Mouse (Mus musculus) intestine, embryonic 14.5 days (tissue): ENCODE data around the gene Ifrd2. TPM values are rescaled to one million over a fixed set of nuclear protein-coding genes. Genes with fewer than 3 reads are reported as not detected.

Experiments
- ATAC-seq: fragments of 200-750 bp; cut with Nextera tagmentation; replicated peaks from 2 replicates; pipeline ENCODE4 v1.8.0; 2017; ENCODE audit warnings: low read depth, moderate number of reproducible peaks, moderate TSS enrichment, moderate library complexity; ENCODE audit not compliant: low FRiP score, low TSS enrichment
- DNase-seq: peaks from one replicate; pipeline ENCODE4 v3.0.0-alpha.2; 2018; ENCODE audit warnings: low spot score
- H3K27ac ChIP-seq: fragments of 300-500 bp; sonication (generic); 2 replicates; pipeline ENCODE4 v1.5.1; 2014; ENCODE audit warnings: low read depth, mild to moderate bottlenecking, control low read depth
- H3K27me3 ChIP-seq: fragments of 300-500 bp; sonication (generic); replicated peaks from 2 replicates; pipeline ENCODE4 v1.6.1; 2014; ENCODE audit warnings: low read length, control low read depth; ENCODE audit not compliant: control insufficient read depth, insufficient read depth
- H3K36me3 ChIP-seq: fragments of 300-500 bp; sonication (generic); 2 replicates; pipeline ENCODE4 v1.6.1; 2014; ENCODE audit warnings: low read length, control low read depth; ENCODE audit not compliant: control insufficient read depth, insufficient read depth
- H3K4me1 ChIP-seq: fragments of 300-500 bp; sonication (generic); replicated peaks from 2 replicates; pipeline ENCODE4 v1.6.1; 2014; ENCODE audit warnings: low read length, control low read depth, mixed read lengths; ENCODE audit not compliant: control insufficient read depth, insufficient read depth
- H3K4me2 ChIP-seq: fragments of 300-500 bp; sonication (generic); 2 replicates; pipeline ENCODE4 v1.6.1; 2014; ENCODE audit warnings: low read length
- H3K4me3 ChIP-seq: fragments of 300-500 bp; sonication (generic); 2 replicates; pipeline ENCODE4 v1.5.1; 2014; ENCODE audit warnings: low read depth, low read length, control low read depth, mixed read lengths
- H3K9ac ChIP-seq: fragments of 300-500 bp; sonication (generic); 2 replicates; pipeline ENCODE4 v1.6.1; 2014; ENCODE audit warnings: mild to moderate bottlenecking, low read length
- H3K9me3 ChIP-seq: fragments of 300-500 bp; sonication (generic); 2 replicates; pipeline ENCODE4 v1.6.1; 2016; ENCODE audit warnings: low read length, control low read depth; ENCODE audit not compliant: control insufficient read depth
- WGBS: fragments of 180-500 bp; shearing (Covaris S2); extraction: QIAGEN DNeasy Blood & Tissue Kit; methylation state at CpG from one replicate; pipeline ENCODE4 v1.1.7; 2014; 5-methylcytosine and 5-hydroxymethylcytosine counted together
- polyA plus RNA-seq: library from polyadenylated mRNA; unstranded; fragments of >200 nt; fragmentation: Nextera tagmentation; extraction: Ambion mirVana; gene quantifications from 2 replicates; pipeline ENCODE4 v1.2.1, GENCODE M21; 2014

Ifrd2 gene
- polyA plus RNA-seq = 77.4 and 79.5 TPM in 2 replicates

GRCm38 (mm10) chr9:107586974-107587832 lies at the start of gene Ifrd2:
Gene Ifrd2, plus strand, starts transcription at chr9:107587642.
- Histone ChIP-seq H3K4me2 (peak within 1 kb of the TSS; percentile 89), H3K27ac (no peak within 1 kb of the TSS; the same call in 1 of the 2 replicates), H3K9me3 (no peaks in the 10 kb centered on the region), H3K36me3 (peaks cover 34% of the 10 kb centered on the region), H3K4me3 (peak within 1 kb of the TSS; percentile 77), H3K4me1 (peaks cover 11% of the 10 kb centered on the region), H3K9ac (peak within 1 kb of the TSS; percentile 65), H3K27me3 (no peaks in the 10 kb centered on the region)
- WGBS = 14% methylated on average over 46 of the region's 46 CpGs
- ATAC-seq = peak; percentile 97
- DNase-seq = peak; percentile 94

GRCm38 (mm10) chr9:107538231-107538630 lies 49.2 kb upstream of the Ifrd2 start:
- DNase-seq (no peak), ATAC-seq (no peak)
- Histone ChIP-seq H3K9ac (no peak overlapping the region), H3K4me1 (peaks cover 33% of the 10 kb centered on the region), H3K36me3 (peaks cover 36% of the 10 kb centered on the region), H3K27ac (no peak overlapping the region), H3K4me3 (no peak overlapping the region), H3K27me3 (no peaks in the 10 kb centered on the region), H3K4me2 (no peak overlapping the region), H3K9me3 (no peaks in the 10 kb centered on the region)
- WGBS = 94% methylated on average over 7 of the region's 7 CpGs

GRCm38 (mm10) chr9:107538711-107539110 lies 48.7 kb upstream of the Ifrd2 start:
- no peak for ATAC-seq
- Histone ChIP-seq H3K4me1 (peaks cover 33% of the 10 kb centered on the region), H3K27me3 (no peaks in the 10 kb centered on the region), H3K36me3 (peaks cover 40% of the 10 kb centered on the region), H3K9me3 (no peaks in the 10 kb centered on the region), H3K27ac (no peak overlapping the region), H3K4me3 (no peak overlapping the region), H3K9ac (no peak overlapping the region), H3K4me2 (no peak overlapping the region)
- 93% methylated on average over 3 of the region's 3 CpGs for WGBS
- no peak for DNase-seq

GRCm38 (mm10) chr9:107539940-107540339 lies 47.5 kb upstream of the Ifrd2 start:
- Histone ChIP-seq H3K27me3 (no peaks in the 10 kb centered on the region), H3K9me3 (no peaks in the 10 kb centered on the region), H3K4me3 (no peak overlapping the region), H3K36me3 (peaks cover 51% of the 10 kb centered on the region), H3K4me2 (no peak overlapping the region), H3K9ac (no peak overlapping the region), H3K27ac (no peak overlapping the region), H3K4me1 (peaks cover 33% of the 10 kb centered on the region)
- DNase-seq (no peak), ATAC-seq (no peak)
- WGBS = 93% methylated on average over 8 of the region's 8 CpGs

- H3K4me2 ChIP-seq = no peak overlapping the region
- H3K9me3 ChIP-seq = no peaks in the 10 kb centered on the region
- peaks cover 32% of the 10 kb centered on the region for H3K4me1 ChIP-seq
- no peak overlapping the region for H3K27ac ChIP-seq
- no peak overlapping the region for H3K9ac ChIP-seq
- DNase-seq = no peak
- H3K4me3 ChIP-seq = no peak overlapping the region
- 64% methylated on average over 4 of the region's 4 CpGs for WGBS
- peaks cover 56% of the 10 kb centered on the region for H3K36me3 ChIP-seq
- no peak for ATAC-seq
- no peaks in the 10 kb centered on the region for H3K27me3 ChIP-seq
Measured at GRCm38 (mm10) chr9:107540420-107540819, 47.0 kb upstream of the Ifrd2 start.

- Histone ChIP-seq H3K27ac (no peak overlapping the region), H3K36me3 (peaks cover 57% of the 10 kb centered on the region), H3K9ac (no peak overlapping the region), H3K4me2 (peak overlapping the region; percentile 97), H3K27me3 (no peaks in the 10 kb centered on the region), H3K4me3 (peak overlapping the region; percentile 87), H3K4me1 (peaks cover 26% of the 10 kb centered on the region), H3K9me3 (no peaks in the 10 kb centered on the region)
- DNase-seq (no peak), ATAC-seq (no peak)
- 31% methylated on average over 10 of the region's 10 CpGs for WGBS
Measured at GRCm38 (mm10) chr9:107541005-107541404, 46.4 kb upstream of the Ifrd2 start.

- Histone ChIP-seq H3K27me3 (no peaks in the 10 kb centered on the region), H3K9ac (peak within 1 kb of the TSS; percentile 55), H3K27ac (no peak within 1 kb of the TSS), H3K4me1 (peaks cover 23% of the 10 kb centered on the region), H3K4me2 (peak within 1 kb of the TSS; percentile 97), H3K4me3 (peak within 1 kb of the TSS; percentile 87), H3K36me3 (peaks cover 56% of the 10 kb centered on the region), H3K9me3 (no peaks in the 10 kb centered on the region)
- peak; percentile 82 for ATAC-seq
- under 1% methylated on average over 46 of the region's 46 CpGs for WGBS
- DNase-seq = peak; percentile 97
Measured at GRCm38 (mm10) chr9:107541474-107542351, 45.7 kb upstream of the Ifrd2 start, which contains the start of the genes Cyb561d2 and Nprl2. Gene Cyb561d2, minus strand, starts transcription at chr9:107542193. Gene Nprl2, plus strand, starts transcription at chr9:107542226.

GRCm38 (mm10) chr9:107542352-107542686 lies 45.1 kb upstream of the Ifrd2 start:
- Histone ChIP-seq H3K9me3 (no peaks in the 10 kb centered on the region), H3K4me3 (peak overlapping the region; percentile 87), H3K4me1 (peaks cover 23% of the 10 kb centered on the region), H3K4me2 (peak overlapping the region; percentile 97), H3K9ac (peak overlapping the region; percentile 55), H3K27ac (no peak overlapping the region), H3K27me3 (no peaks in the 10 kb centered on the region), H3K36me3 (peaks cover 50% of the 10 kb centered on the region)
- ATAC-seq (peak; percentile 21; the same call in 1 of the 2 replicates), DNase-seq (no peak)
- under 1% methylated on average over 11 of the region's 11 CpGs for WGBS
